Mouse (Mus musculus): ENCODE measurements at regions not wholly inside any gene's neighbourhood (a gene's known extent, or its start where the extent isn't known, plus 50 kb on each side); places are given as distances from the start of the nearest gene placed in this dataset.

GRCm38 (mm10) chr6:127219446-127219802, 67.4 kb upstream of the Ccnd2 start:
- TF ChIP-seq POLR2A (IDR thresholded peaks at IDR 0.05; ENCODE audit: insufficient read depth, low read length) (no peak), CTCF (IDR thresholded peaks at IDR 0.05; ENCODE audit: low read depth, low read length) (no peak)
